Comparison of ENCODE assay signal across 8 mouse cellular contexts in genomic region chr3:54154844-54155638, GRCm38 (mm10). TPM values are rescaled to one million over a fixed set of nuclear protein-coding genes. Genes with fewer than 3 reads are reported as not detected.
DNase-seq lines count a peak whose midpoint lies in the region; ATAC-seq lines count a peak whose summit lies in the region.

No protein-coding gene starts in this region.

- peaks cover 25% of the 10 kb centered on the region for H3K27me3 ChIP-seq in heart, embryonic 11.5 days (ENCODE audit: control insufficient read depth, insufficient read depth, low read length)
- H3K27me3 ChIP-seq in forebrain, embryonic 16.5 days (replicated peaks; ENCODE audit: control insufficient read depth, insufficient read depth, low read length): peaks cover 3% of the 10 kb centered on the region; the same call in 1 of the 2 replicates
- H3K27me3 ChIP-seq in midbrain, embryonic 16.5 days (ENCODE audit: control insufficient read depth, insufficient read depth, low read depth, low read length): 0 out of 2 replicates have a peak, but pooled peaks cover 3% of the 10 kb centered on the region

- H3K4me2 ChIP-seq in heart, embryonic 11.5 days: peak overlapping the region; percentile 92
- H3K4me2 ChIP-seq in forebrain, embryonic 16.5 days (ENCODE audit: low read length): peak overlapping the region; percentile 96
- peak overlapping the region; percentile 91 for H3K4me2 ChIP-seq in midbrain, embryonic 16.5 days (ENCODE audit: low read length)

- intact Hi-C loops in gastrocnemius, postnatal 14 days (cut with DNase I; ENCODE audit: low total_unique reads): no loop called here

- peaks cover 8% of the 10 kb centered on the region; the same call in 1 of the 2 replicates for H3K4me1 ChIP-seq in heart, embryonic 11.5 days (ENCODE audit: control insufficient read depth, insufficient read depth, low read length)
- peaks cover 21% of the 10 kb centered on the region for H3K4me1 ChIP-seq in forebrain, embryonic 16.5 days (replicated peaks; ENCODE audit: control insufficient read depth, insufficient read depth, low read length)
- H3K4me1 ChIP-seq in midbrain, embryonic 16.5 days (ENCODE audit: control insufficient read depth, insufficient read depth, low read length): peaks cover 4% of the 10 kb centered on the region; the same call in 1 of the 2 replicates

- H3K36me3 ChIP-seq in heart, embryonic 11.5 days (ENCODE audit: control insufficient read depth, insufficient read depth, low read length): no peaks in the 10 kb centered on the region
- no peaks in the 10 kb centered on the region for H3K36me3 ChIP-seq in forebrain, embryonic 16.5 days (ENCODE audit: control insufficient read depth, insufficient read depth)
- H3K36me3 ChIP-seq in midbrain, embryonic 16.5 days (ENCODE audit: control insufficient read depth, insufficient read depth, low read length): no peaks in the 10 kb centered on the region

- 4% methylated on average over 16 of the region's 16 CpGs for WGBS in heart, embryonic 11.5 days (ENCODE audit: insufficient replicate concordance)
- 2% methylated on average over 16 of the region's 16 CpGs for WGBS in forebrain, embryonic 16.5 days
- 3% methylated on average over 16 of the region's 16 CpGs for WGBS in midbrain, embryonic 16.5 days

- no peak overlapping the region for H3K27ac ChIP-seq in heart, embryonic 11.5 days (ENCODE audit: low read depth, low read length)
- peak overlapping the region; percentile 3; the same call in 1 of the 2 replicates for H3K27ac ChIP-seq in forebrain, embryonic 16.5 days (ENCODE audit: low read length)
- no peak overlapping the region for H3K27ac ChIP-seq in midbrain, embryonic 16.5 days (ENCODE audit: low read length)

- H3K9ac ChIP-seq in heart, embryonic 11.5 days (ENCODE audit: low read depth, low read length): no peak overlapping the region
- peak overlapping the region; percentile 68 for H3K9ac ChIP-seq in forebrain, embryonic 16.5 days (replicated peaks; ENCODE audit: low read depth, low read length)
- peak overlapping the region; percentile 62; the same call in 1 of the 2 replicates for H3K9ac ChIP-seq in midbrain, embryonic 16.5 days (ENCODE audit: low read depth, low read length)

- peak overlapping the region; percentile 52 for H3K4me3 ChIP-seq in heart, embryonic 11.5 days (ENCODE audit: low read depth, low read length)
- peak overlapping the region; percentile 66 for H3K4me3 ChIP-seq in forebrain, embryonic 16.5 days (replicated peaks; ENCODE audit: low read length)
- peak overlapping the region; percentile 51 for H3K4me3 ChIP-seq in midbrain, embryonic 16.5 days (ENCODE audit: low read depth, low read length)

- DNase-seq in heart, adult 9 months (ENCODE audit: low spot score in 2 of 2): no peak
- DNase-seq in ZHBTc4 (ENCODE audit: low read depth, low spot score): peak; percentile 36
- DNase-seq in layer of hippocampus, adult 18-20 months (ENCODE audit: low spot score in 2 of 2): peak; percentile 48 to 53
- DNase-seq in gastrocnemius, postnatal 14 days: no peak

- no peaks in the 10 kb centered on the region for H3K9me3 ChIP-seq in heart, embryonic 11.5 days (replicated peaks; ENCODE audit: control insufficient read depth, low read length)
- H3K9me3 ChIP-seq in forebrain, embryonic 16.5 days (ENCODE audit: control insufficient read depth, low read length): no peaks in the 10 kb centered on the region
- no peaks in the 10 kb centered on the region for H3K9me3 ChIP-seq in midbrain, embryonic 16.5 days (replicated peaks; ENCODE audit: control insufficient read depth, low read length, poor library complexity, severe bottlenecking)

- peak; percentile 59 for ATAC-seq in heart, embryonic 11.5 days (replicated peaks; ENCODE audit: insufficient number of reproducible peaks, low FRiP score, low TSS enrichment)
- ATAC-seq in forebrain, embryonic 16.5 days: peak; percentile 94
- peak; percentile 98 for ATAC-seq in midbrain, embryonic 16.5 days
- no peak for ATAC-seq in monocyte, adult 5-6 weeks (replicated peaks; ENCODE audit: insufficient number of reproducible peaks, low FRiP score, low TSS enrichment, poor library complexity, severe bottlenecking)

RNA-seq across cellular contexts. Expression of gene Trpc4, which starts 0.8 kb away (rescaled TPM):
- polyA plus RNA-seq in heart, embryonic 11.5 days (2014; fragmentation: Nextera tagmentation; extraction: Ambion mirVana): 0.44 and 0.48 TPM in 2 replicates
- 13.4 and 15.0 TPM in 2 replicates for polyA plus RNA-seq in forebrain, embryonic 16.5 days (2015; fragmentation: Nextera tagmentation; extraction: Ambion mirVana)
- total RNA-seq in layer of hippocampus, adult 18-20 months (2021): 10 to 100 TPM; 59.4 to 62.1 TPM
- polyA plus RNA-seq in midbrain, embryonic 16.5 days (2015; fragmentation: Nextera tagmentation; extraction: Ambion mirVana): 5.3 and 6.8 TPM in 2 replicates
- total RNA-seq in gastrocnemius, postnatal 14 days (2021): under 1 TPM; 0.13 to 0.27 TPM
- total RNA-seq in monocyte, adult 5-6 weeks (2017): not detected in 3 replicates

Comparison
In these comparisons a context has a peak if more than half of its experiments do, and no peak if none do; other contexts are left out.
1. DNase-seq: peak in ZHBTc4 (single experiment) and layer of hippocampus, adult 18-20 months (2 of 2); none in heart, adult 9 months (0 of 2) and gastrocnemius, postnatal 14 days (single experiment).
2. RNA of gene Trpc4, which starts 0.8 kb away (total RNA-seq): 59.4 to 62.1 TPM in layer of hippocampus, adult 18-20 months; 0.13 to 0.27 TPM in gastrocnemius, postnatal 14 days and not detected in monocyte, adult 5-6 weeks; every median in the first group is over 10 times any median in the second.
3. Peak in every context shown above with its lines, with median percentiles within 50 percentile points of each other: H3K4me2 ChIP-seq and H3K4me3 ChIP-seq.